Mouse (Mus musculus) left cerebral cortex, postnatal 14 days (tissue): ENCODE measurements around the gene Brsk1. TPM values are rescaled to one million over a fixed set of nuclear protein-coding genes. Genes with fewer than 3 reads are reported as not detected.

ENCODE experiments used
- DNase-seq, 2 experiments: peaks; one replicate each; pipeline ENCODE4 v3.0.0; 2021 to 2022; ENCODE audit warnings: low spot score in 2 of 2, mixed read lengths in 1 of 2
- intact Hi-C: fragments of 180-260 bp; cut with DNase I; formaldehyde crosslinking; loops from one replicate; pipeline ENCODE4 v1.15.1; 2025
- total RNA-seq, 2 experiments: library from RNA; stranded (reverse); gene quantifications; 2 replicates each; pipeline ENCODE4 v1.2.3; 2021

Brsk1 gene
- total RNA-seq, 2 experiments from 2014 or later: 330 to 331 TPM

- peak; percentile 74 to 87 for DNase-seq
- intact Hi-C loops: no loop called here
These were observed 62.6 kb downstream of the Brsk1 start, which contains the start of gene Cox6b2 for GRCm38 (mm10) chr7:4752821-4753570. TSS of gene Cox6b2 (minus strand) at chr7:4753094.

GRCm38 (mm10) chr7:4759670-4760069 is 69.3 kb downstream of the Brsk1 start:
- no peak for DNase-seq
- intact Hi-C loops: no loop called here

GRCm38 (mm10) chr7:4764946-4765710 is 74.7 kb downstream of the Brsk1 start:
- no peak for DNase-seq
- intact Hi-C loops: no loop called here

Other genes starting within 250 kb of the Brsk1 start
- 10 to 100 TPM; 27.1 to 29.4 TPM for gene Rdh13, start 245.0 kb upstream of the Brsk1 start, total RNA-seq
- 1 to 10 TPM; 3.3 to 5.1 TPM for gene Eps8l1, start 229.9 kb upstream of the Brsk1 start, total RNA-seq
- 100 to 1,000 TPM; 117 to 128 TPM for gene Ppp1r12c, start 188.9 kb upstream of the Brsk1 start, total RNA-seq
- gene Tnnt1, start 174.2 kb upstream of the Brsk1 start, total RNA-seq: 1 to 10 TPM; 2.7 to 4.3 TPM
- gene Tnni3, start 166.4 kb upstream of the Brsk1 start, total RNA-seq: under 1 TPM in 1 of 2 experiments, not detected in 1; 0.55 TPM
- under 1 TPM; 0.31 to 0.34 TPM for gene Dnaaf3, start 158.2 kb upstream of the Brsk1 start, total RNA-seq
- 100 to 1,000 TPM; 241 to 259 TPM for gene Syt5, start 143.1 kb upstream of the Brsk1 start, total RNA-seq
- gene Ptprh, start 86.6 kb upstream of the Brsk1 start, total RNA-seq: under 1 TPM; 0.57 to 0.93 TPM
- 10 to 100 TPM; 10.8 to 10.9 TPM for gene Tmem86b, start 59.2 kb upstream of the Brsk1 start, total RNA-seq
- gene Ppp6r1, start 31.6 kb upstream of the Brsk1 start, total RNA-seq: 100 to 1,000 TPM; 132 to 135 TPM
- 100 to 1,000 TPM; 102 to 108 TPM for gene Hspbp1, start 5.5 kb upstream of the Brsk1 start, total RNA-seq
- under 1 TPM in 1 of 2 experiments, not detected in 1; 0.21 TPM for gene Tmem150b, start 34.6 kb downstream of the Brsk1 start, total RNA-seq
- 10 to 100 TPM; 37.1 to 43.3 TPM for gene Kmt5c, start 49.5 kb downstream of the Brsk1 start, total RNA-seq
- 1 to 10 TPM; 5.1 to 5.7 TPM for gene Cox6b2, start 62.5 kb downstream of the Brsk1 start, total RNA-seq
- not detected for gene Fam71e2, start 80.7 kb downstream of the Brsk1 start, total RNA-seq
- gene Il11, start 92.3 kb downstream of the Brsk1 start, total RNA-seq: under 1 TPM; 0.18 to 0.55 TPM
- gene Tmem190, start 92.3 kb downstream of the Brsk1 start, total RNA-seq: not detected
- 1 to 10 TPM; 2.7 to 4.4 TPM for gene Tmem238, start 99.1 kb downstream of the Brsk1 start, total RNA-seq
- gene Rpl28, start 102.3 kb downstream of the Brsk1 start, total RNA-seq: 100 to 1,000 TPM; 480 to 489 TPM
- gene Ube2s, start 122.0 kb downstream of the Brsk1 start, total RNA-seq: 100 to 1,000 TPM; 115 to 145 TPM
- 100 to 1,000 TPM; 116 to 133 TPM for gene Shisa7, start 154.1 kb downstream of the Brsk1 start, total RNA-seq
- 1 to 10 TPM; 4.6 to 5.0 TPM for gene Isoc2b, start 179.7 kb downstream of the Brsk1 start, total RNA-seq
- 1 to 10 TPM; 7.5 to 8.6 TPM for gene Isoc2a, start 186.5 kb downstream of the Brsk1 start, total RNA-seq
- gene Gm36210, start 215.9 kb downstream of the Brsk1 start, total RNA-seq: under 1 TPM; 0.29 to 0.34 TPM
- gene Zfp628, start 224.6 kb downstream of the Brsk1 start, total RNA-seq: 10 to 100 TPM; 14.5 to 16.3 TPM
- 10 to 100 TPM; 86.6 to 92.4 TPM for gene Nat14, start 231.4 kb downstream of the Brsk1 start, total RNA-seq
- 1 to 10 TPM; 2.3 to 2.9 TPM for gene Ssc5d, start 235.2 kb downstream of the Brsk1 start, total RNA-seq